Mouse (Mus musculus): ENCODE data around the gene Fabp7.

Fabp7 gene

GRCm38 (mm10) chr10:57796057-57796456 lies 11.4 kb downstream of the Fabp7 start:
- no peak for DNase-seq (ENCODE audit: extremely low spot score, low read depth, low spot score)

- no peak for DNase-seq (ENCODE audit: extremely low spot score, low read depth, low spot score)
Observed at GRCm38 (mm10) chr10:57799486-57799885, 14.8 kb downstream of the Fabp7 start.

GRCm38 (mm10) chr10:57807754-57808153 lies 23.1 kb downstream of the Fabp7 start:
- no peak for DNase-seq (ENCODE audit: extremely low spot score, low read depth, low spot score)

- no peak for DNase-seq (ENCODE audit: extremely low spot score, low read depth, low spot score)
Observed at GRCm38 (mm10) chr10:57812161-57812856, 27.6 kb downstream of the Fabp7 start.

GRCm38 (mm10) chr10:57814295-57814694 lies 29.6 kb downstream of the Fabp7 start:
- DNase-seq (ENCODE audit: extremely low spot score, low read depth, low spot score), result no peak

GRCm38 (mm10) chr10:57815869-57816268 lies 31.2 kb downstream of the Fabp7 start:
- DNase-seq (ENCODE audit: extremely low spot score, low read depth, low spot score), result no peak

GRCm38 (mm10) chr10:57819209-57819608 lies 34.5 kb downstream of the Fabp7 start:
- no peak for DNase-seq (ENCODE audit: extremely low spot score, low read depth, low spot score)

- DNase-seq (ENCODE audit: extremely low spot score, low read depth, low spot score), result no peak
Observed at GRCm38 (mm10) chr10:57822473-57822872, 37.8 kb downstream of the Fabp7 start.

- no peak for DNase-seq (ENCODE audit: extremely low spot score, low read depth, low spot score)
Observed at GRCm38 (mm10) chr10:57828649-57829048, 44.0 kb downstream of the Fabp7 start.

GRCm38 (mm10) chr10:57829621-57830020 lies 44.9 kb downstream of the Fabp7 start:
- no peak for DNase-seq (ENCODE audit: extremely low spot score, low read depth, low spot score)

- DNase-seq (ENCODE audit: extremely low spot score, low read depth, low spot score), result no peak
Observed at GRCm38 (mm10) chr10:57835094-57835493, 50.4 kb downstream of the Fabp7 start.

GRCm38 (mm10) chr10:57835982-57836381 lies 51.3 kb downstream of the Fabp7 start:
- DNase-seq (ENCODE audit: extremely low spot score, low read depth, low spot score), result no peak
